Mouse (Mus musculus): ENCODE results near the gene Nop9.

GRCm38 (mm10) chr14:55779656-55780055 lies 34.2 kb downstream of the Nop9 start:
- no peak for TF ChIP-seq ZC3H11A (IDR thresholded peaks at IDR 0.05; ENCODE audit: borderline replicate concordance, low read depth, low read length)
- no peak for TF ChIP-seq CHD2 (IDR thresholded peaks at IDR 0.05; ENCODE audit: low read depth, low read length)
